Mouse (Mus musculus) midbrain, embryonic 10.5 days (tissue): ENCODE results near the gene Snrk. TPM values are rescaled to one million over a fixed set of nuclear protein-coding genes. Genes with fewer than 3 reads are reported as not detected.

Experiments
- DNase-seq: peaks from one replicate; pipeline ENCODE4 v3.0.0-alpha.2; 2017; ENCODE audit warnings: low spot score
- H3K27ac ChIP-seq: fragments of 300-500 bp; sonication (generic); replicated peaks from 2 replicates; pipeline ENCODE4 v1.5.1; 2016; ENCODE audit warnings: mild to moderate bottlenecking
- H3K27me3 ChIP-seq: fragments of 300-500 bp; sonication (generic); 2 replicates; pipeline ENCODE4 v1.6.1; 2016; ENCODE audit warnings: low read depth, mild to moderate bottlenecking; ENCODE audit not compliant: poor library complexity, severe bottlenecking
- H3K36me3 ChIP-seq: fragments of 300-500 bp; sonication (generic); 2 replicates; pipeline ENCODE4 v1.6.1; 2016; ENCODE audit warnings: mild to moderate bottlenecking, moderate library complexity
- H3K4me1 ChIP-seq: fragments of 300-500 bp; sonication (generic); 2 replicates; pipeline ENCODE4 v1.6.1; 2016
- H3K4me3 ChIP-seq: fragments of 300-500 bp; sonication (generic); 2 replicates; pipeline ENCODE4 v1.5.1; 2016; ENCODE audit warnings: mild to moderate bottlenecking, moderate library complexity
- H3K9me3 ChIP-seq: fragments of 300-500 bp; sonication (generic); replicated peaks from 2 replicates; pipeline ENCODE4 v1.6.1; 2016; ENCODE audit warnings: mild to moderate bottlenecking
- WGBS: fragments of 180-500 bp; shearing (Covaris S2); methylation state at CpG from one replicate; pipeline ENCODE4 v1.1.7; 2016; 5-methylcytosine and 5-hydroxymethylcytosine counted together
- polyA plus RNA-seq: library from polyadenylated mRNA; unstranded; fragments of >200 nt; fragmentation: Nextera tagmentation; extraction: Ambion mirVana; gene quantifications from 2 replicates; pipeline ENCODE4 v1.2.1, GENCODE M21; 2016

Gene Snrk
- polyA plus RNA-seq: 25.8 and 31.2 TPM in 2 replicates

DNA sequence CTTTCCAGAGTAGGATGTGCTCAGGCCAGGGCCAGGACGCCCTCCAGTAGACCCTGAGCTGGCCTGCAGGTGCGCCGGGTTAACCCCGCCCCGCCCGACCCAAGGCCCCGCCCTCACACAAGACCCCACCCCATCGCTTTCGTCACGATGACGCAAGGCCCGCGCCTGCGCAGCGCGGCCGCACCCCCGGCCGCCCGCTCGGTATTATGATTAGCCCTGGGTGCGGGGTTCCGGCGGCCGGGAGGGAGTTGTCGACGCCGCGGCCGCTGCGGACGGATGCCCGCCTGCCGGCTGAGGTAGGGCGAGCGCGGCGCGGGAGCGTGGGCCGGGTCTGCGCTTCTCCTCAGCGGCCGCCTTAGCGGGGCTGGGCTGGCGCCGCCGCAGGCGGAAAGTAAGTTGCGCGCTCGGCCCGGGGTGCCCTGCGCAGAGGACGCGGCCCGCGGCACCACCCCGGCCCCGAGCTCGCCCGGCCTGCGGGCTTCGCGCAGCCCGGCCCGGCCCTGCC lies at the start of gene Snrk:
Gene Snrk (plus strand): TSS at position 155 of the 505 bp plus-strand sequence.
- Histone ChIP-seq H3K27ac (peak within 1 kb of the TSS; percentile 93), H3K4me1 (peaks cover 16% of the 10 kb centered on the region), H3K27me3 (no peaks in the 10 kb centered on the region), H3K9me3 (no peaks in the 10 kb centered on the region), H3K36me3 (no peaks in the 10 kb centered on the region), H3K4me3 (peak within 1 kb of the TSS; percentile 89)
- WGBS: under 1% methylated on average over 67 of the region's 67 CpGs
- DNase-seq: peak; percentile 91

GRCm38 (mm10) chr9:122067654-122068053 lies 49.4 kb upstream of the Snrk start:
- H3K36me3 ChIP-seq: no peaks in the 10 kb centered on the region
- H3K27me3 ChIP-seq: no peaks in the 10 kb centered on the region
- H3K9me3 ChIP-seq: no peaks in the 10 kb centered on the region
- no peak overlapping the region for H3K27ac ChIP-seq
- WGBS: 84% methylated on average over 2 of the region's 2 CpGs
- H3K4me3 ChIP-seq: no peak overlapping the region
- H3K4me1 ChIP-seq: peaks cover 3% of the 10 kb centered on the region; the same call in 1 of the 2 replicates
- DNase-seq: no peak

GRCm38 (mm10) chr9:122069560-122070174 lies 47.4 kb upstream of the Snrk start:
- H3K4me3 ChIP-seq: no peak overlapping the region
- DNase-seq: no peak
- H3K9me3 ChIP-seq: no peaks in the 10 kb centered on the region
- no peaks in the 10 kb centered on the region for H3K36me3 ChIP-seq
- H3K27me3 ChIP-seq: no peaks in the 10 kb centered on the region
- H3K27ac ChIP-seq: no peak overlapping the region
- H3K4me1 ChIP-seq: peaks cover 3% of the 10 kb centered on the region; the same call in 1 of the 2 replicates
- WGBS: 84% methylated on average over 11 of the region's 11 CpGs

- 57% methylated on average over 2 of the region's 2 CpGs for WGBS
- H3K36me3 ChIP-seq: no peaks in the 10 kb centered on the region
- H3K27ac ChIP-seq: no peak overlapping the region
- H3K4me3 ChIP-seq: no peak overlapping the region
- no peaks in the 10 kb centered on the region for H3K9me3 ChIP-seq
- no peak for DNase-seq
- no peaks in the 10 kb centered on the region for H3K27me3 ChIP-seq
- H3K4me1 ChIP-seq: peaks cover 3% of the 10 kb centered on the region
Measured at GRCm38 (mm10) chr9:122073980-122074379, 43.1 kb upstream of the Snrk start.

- DNase-seq: no peak
- no peaks in the 10 kb centered on the region for H3K9me3 ChIP-seq
- H3K27me3 ChIP-seq: no peaks in the 10 kb centered on the region
- 92% methylated on average over 13 of the region's 13 CpGs for WGBS
- no peaks in the 10 kb centered on the region for H3K36me3 ChIP-seq
- H3K27ac ChIP-seq: no peak overlapping the region
- peaks cover 9% of the 10 kb centered on the region for H3K4me1 ChIP-seq
- no peak overlapping the region for H3K4me3 ChIP-seq
Measured at GRCm38 (mm10) chr9:122074575-122074974, 42.5 kb upstream of the Snrk start.

DNA sequence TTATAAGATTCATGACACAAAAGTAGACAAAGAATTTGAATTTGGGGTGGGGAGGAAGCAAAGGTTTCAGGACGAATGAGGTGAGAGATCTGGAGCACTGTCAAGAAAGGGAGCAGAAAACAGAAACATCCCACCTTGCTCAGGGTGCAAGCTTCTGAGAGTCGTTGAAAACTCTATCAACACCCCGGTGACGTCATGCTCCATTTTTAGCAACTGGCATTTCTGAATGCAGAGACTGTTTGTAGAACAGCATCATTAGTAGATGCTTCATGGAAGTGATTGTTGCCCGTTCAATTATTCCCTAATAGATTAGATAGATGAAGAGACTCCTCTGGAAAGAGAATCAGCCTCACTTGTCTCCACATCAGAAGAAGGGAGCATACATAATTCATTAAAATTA lies 38.6 kb upstream of the Snrk start:
- 86% methylated on average over 5 of the region's 5 CpGs for WGBS
- Histone ChIP-seq H3K36me3 (no peaks in the 10 kb centered on the region), H3K4me3 (no peak overlapping the region), H3K27me3 (no peaks in the 10 kb centered on the region), H3K9me3 (no peaks in the 10 kb centered on the region), H3K27ac (no peak overlapping the region), H3K4me1 (peaks cover 13% of the 10 kb centered on the region)
- DNase-seq: no peak

GRCm38 (mm10) chr9:122083698-122084097 lies 33.4 kb upstream of the Snrk start:
- no peak for DNase-seq
- WGBS: 84% methylated on average over 4 of the region's 4 CpGs
- no peak overlapping the region for H3K4me3 ChIP-seq
- no peaks in the 10 kb centered on the region for H3K9me3 ChIP-seq
- H3K36me3 ChIP-seq: no peaks in the 10 kb centered on the region
- H3K27me3 ChIP-seq: no peaks in the 10 kb centered on the region
- no peak overlapping the region for H3K27ac ChIP-seq
- peaks cover 16% of the 10 kb centered on the region for H3K4me1 ChIP-seq

GRCm38 (mm10) chr9:122084175-122084574 lies 32.9 kb upstream of the Snrk start:
- Histone ChIP-seq H3K4me3 (no peak overlapping the region), H3K9me3 (no peaks in the 10 kb centered on the region), H3K4me1 (peaks cover 11% of the 10 kb centered on the region), H3K36me3 (no peaks in the 10 kb centered on the region), H3K27ac (no peak overlapping the region), H3K27me3 (no peaks in the 10 kb centered on the region)
- 71% methylated on average over 4 of the region's 4 CpGs for WGBS
- DNase-seq: no peak

GRCm38 (mm10) chr9:122084636-122085035 lies 32.4 kb upstream of the Snrk start:
- Histone ChIP-seq H3K9me3 (no peaks in the 10 kb centered on the region), H3K4me3 (no peak overlapping the region), H3K4me1 (peaks cover 6% of the 10 kb centered on the region), H3K27ac (no peak overlapping the region), H3K27me3 (no peaks in the 10 kb centered on the region), H3K36me3 (no peaks in the 10 kb centered on the region)
- no peak for DNase-seq
- WGBS: 87% methylated on average over 4 of the region's 4 CpGs

- Histone ChIP-seq H3K36me3 (no peaks in the 10 kb centered on the region), H3K4me3 (no peak overlapping the region), H3K4me1 (peaks cover 3% of the 10 kb centered on the region; the same call in 1 of the 2 replicates), H3K27me3 (no peaks in the 10 kb centered on the region), H3K27ac (no peak overlapping the region), H3K9me3 (no peaks in the 10 kb centered on the region)
- no peak for DNase-seq
- 51% methylated on average over 6 of the region's 6 CpGs for WGBS
Measured at GRCm38 (mm10) chr9:122085055-122085454, 32.0 kb upstream of the Snrk start.

GRCm38 (mm10) chr9:122085550-122086205 lies 31.4 kb upstream of the Snrk start:
- Histone ChIP-seq H3K4me3 (no peak overlapping the region), H3K36me3 (no peaks in the 10 kb centered on the region), H3K9me3 (no peaks in the 10 kb centered on the region), H3K4me1 (peaks cover 3% of the 10 kb centered on the region; the same call in 1 of the 2 replicates), H3K27me3 (no peaks in the 10 kb centered on the region), H3K27ac (no peak overlapping the region)
- WGBS: 82% methylated on average over 3 of the region's 3 CpGs
- no peak for DNase-seq

DNA sequence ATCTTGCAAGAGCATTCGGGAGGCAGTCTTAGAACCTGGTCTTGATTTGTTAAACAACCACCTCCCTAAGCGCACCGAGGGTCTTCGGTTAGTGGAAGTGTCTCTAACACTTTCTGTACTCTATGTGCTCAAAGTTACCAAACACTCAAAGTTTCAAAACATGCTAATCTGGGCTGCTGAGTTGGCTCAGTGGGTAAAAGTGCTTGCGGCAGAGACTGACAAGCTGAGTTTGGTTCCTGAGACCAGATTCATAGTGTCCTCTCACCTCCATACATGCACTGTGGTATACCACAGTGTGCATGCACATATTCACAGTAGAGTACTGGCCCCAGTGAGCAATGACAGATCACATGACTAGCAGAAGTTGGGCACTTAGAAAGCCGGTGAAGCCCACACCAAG lies 30.0 kb upstream of the Snrk start:
- H3K9me3 ChIP-seq: no peaks in the 10 kb centered on the region
- WGBS: 90% methylated on average over 6 of the region's 6 CpGs
- H3K36me3 ChIP-seq: no peaks in the 10 kb centered on the region
- H3K27me3 ChIP-seq: no peaks in the 10 kb centered on the region
- no peak overlapping the region for H3K27ac ChIP-seq
- no peak for DNase-seq
- no peak overlapping the region for H3K4me3 ChIP-seq
- H3K4me1 ChIP-seq: peaks cover 3% of the 10 kb centered on the region; the same call in 1 of the 2 replicates

- H3K4me3 ChIP-seq: no peak overlapping the region
- H3K27ac ChIP-seq: no peak overlapping the region
- H3K9me3 ChIP-seq: no peaks in the 10 kb centered on the region
- H3K36me3 ChIP-seq: no peaks in the 10 kb centered on the region
- no peaks in the 10 kb centered on the region for H3K27me3 ChIP-seq
- no peak for DNase-seq
- WGBS: 43% methylated on average over 7 of the region's 7 CpGs
- peaks cover 3% of the 10 kb centered on the region; the same call in 1 of the 2 replicates for H3K4me1 ChIP-seq
Measured at GRCm38 (mm10) chr9:122091171-122091570, 25.9 kb upstream of the Snrk start.
